Mouse (Mus musculus) CH12.LX (cell line): ENCODE data around the gene Gucy2e.

Source experiments
- CTCF ChIP-seq, 2 experiments: IDR thresholded peaks in 1 of 2; conservative IDR thresholded peaks in 1 of 2; 2 replicates each; pipeline ENCODE4 v1.5.1; 2011 to 2012; ENCODE audit warnings: low read depth in 2 of 2, low read length in 2 of 2, improper control_type of control experiment in 1 of 2, inconsistent platforms in 1 of 2, mild to moderate bottlenecking in 1 of 2, moderate library complexity in 1 of 2
- EP300 ChIP-seq: IDR thresholded peaks from 2 replicates; pipeline ENCODE4 v1.6.1; 2011; ENCODE audit warnings: low read length, improper control_type of control experiment
- KAT2A ChIP-seq: IDR thresholded peaks from 2 replicates; pipeline ENCODE4 v1.6.1; 2012; ENCODE audit warnings: low read length, improper control_type of control experiment, inconsistent platforms; ENCODE audit not compliant: insufficient replicate concordance
- POLR2A ChIP-seq: IDR thresholded peaks from 2 replicates; pipeline ENCODE4 v1.6.1; 2011; ENCODE audit warnings: low read depth, mild to moderate bottlenecking, improper control_type of control experiment, low read length
- RCOR1 ChIP-seq: conservative IDR thresholded peaks from 2 replicates; pipeline ENCODE4 v1.6.1; 2012; ENCODE audit warnings: low read depth, mild to moderate bottlenecking, inconsistent platforms, low read length, improper control_type of control experiment
- SIN3A ChIP-seq: IDR thresholded peaks from 2 replicates; pipeline ENCODE4 v1.6.1; 2012; ENCODE audit warnings: low read length, improper control_type of control experiment, inconsistent platforms
- UBTF ChIP-seq: IDR thresholded peaks from 2 replicates; pipeline ENCODE4 v1.6.1; 2012; ENCODE audit warnings: low read depth, mild to moderate bottlenecking, inconsistent platforms, low read length, improper control_type of control experiment, moderate library complexity

- TF ChIP-seq POLR2A = no peak
- no peak for TF ChIP-seq CTCF (conservative IDR thresholded peaks at IDR 0.05 in 1 of 2, IDR thresholded peaks at IDR 0.05 in 1 of 2; ENCODE audit: low read depth in 2 of 2, low read length in 2 of 2)
- no peak for TF ChIP-seq UBTF
- TF ChIP-seq EP300 = no peak; the same call in 1 of the 2 replicates
- TF ChIP-seq KAT2A = no peak
- no peak for TF ChIP-seq RCOR1
- TF ChIP-seq SIN3A = no peak
These were observed 3.7 kb downstream of the Gucy2e start for GRCm38 (mm10) chr11:69233141-69233540.
